Mouse (Mus musculus) bone marrow, adult 2 months (tissue): ENCODE data around the gene Nup210l.

Source experiments
- CTCF ChIP-seq: fragments of 200-500 bp; IDR thresholded peaks from 2 replicates; pipeline ENCODE4 v1.5.1; 2011; ENCODE audit warnings: low read length, control low read depth; ENCODE audit not compliant: control insufficient read depth, insufficient read depth
- POLR2A ChIP-seq: fragments of 200-500 bp; IDR thresholded peaks from 2 replicates; pipeline ENCODE4 v1.6.1; 2011; ENCODE audit warnings: low read depth, mild to moderate bottlenecking, control low read depth, low read length, borderline replicate concordance; ENCODE audit not compliant: control insufficient read depth

GRCm38 (mm10) chr3:90133331-90133730 lies 29.4 kb downstream of the Nup210l start:
- TF ChIP-seq CTCF: no peak
- no peak for TF ChIP-seq POLR2A
